Mouse (Mus musculus) urinary bladder, postnatal 25 days (tissue): ENCODE data around the gene Vps33b.

Source experiments
- DNase-seq: peaks from one replicate; pipeline ENCODE4 v3.0.0; 2022; ENCODE audit warnings: low spot score

Vps33b gene

GRCm38 (mm10) chr7:80268897-80269750 is at the start of gene Vps33b:
Vps33b (plus strand) TSS chr7:80269649.
- DNase-seq: peak; percentile 96

- DNase-seq: no peak
Measured at GRCm38 (mm10) chr7:80220237-80220797, 49.1 kb upstream of the Vps33b start.

GRCm38 (mm10) chr7:80221179-80221750 is 48.2 kb upstream of the Vps33b start:
- DNase-seq: no peak

GRCm38 (mm10) chr7:80227065-80227464 is 42.4 kb upstream of the Vps33b start:
- DNase-seq: no peak

- no peak for DNase-seq
Measured at GRCm38 (mm10) chr7:80230196-80230595, 39.3 kb upstream of the Vps33b start.

- peak; percentile 25 for DNase-seq
Measured at GRCm38 (mm10) chr7:80231971-80232488, 37.4 kb upstream of the Vps33b start.

GRCm38 (mm10) chr7:80232489-80233029 is 36.9 kb upstream of the Vps33b start, which contains the start of the genes Cib1 and Gdpgp1:
Cib1 (minus strand) TSS chr7:80232813.
Gdpgp1 (plus strand) TSS chr7:80232865.
- DNase-seq: peak; percentile 93

- DNase-seq: no peak
Measured at GRCm38 (mm10) chr7:80233799-80234198, 35.6 kb upstream of the Vps33b start.

GRCm38 (mm10) chr7:80238542-80238941 is 30.9 kb upstream of the Vps33b start:
- DNase-seq: no peak

- no peak for DNase-seq
Measured at GRCm38 (mm10) chr7:80241661-80242060, 27.8 kb upstream of the Vps33b start.

GRCm38 (mm10) chr7:80244851-80245250 is 24.6 kb upstream of the Vps33b start:
- no peak for DNase-seq

GRCm38 (mm10) chr7:80246148-80246721 is 23.2 kb upstream of the Vps33b start, which contains the start of gene Ttll13:
Ttll13 (plus strand) TSS chr7:80246376.
- DNase-seq: peak; percentile 96

- DNase-seq: no peak
Measured at GRCm38 (mm10) chr7:80246859-80247258, 22.6 kb upstream of the Vps33b start.

GRCm38 (mm10) chr7:80252437-80252836 is 17.0 kb upstream of the Vps33b start:
- DNase-seq: no peak

- no peak for DNase-seq
Measured at GRCm38 (mm10) chr7:80252886-80253285, 16.6 kb upstream of the Vps33b start.

GRCm38 (mm10) chr7:80255981-80256380 is 13.5 kb upstream of the Vps33b start:
- no peak for DNase-seq

- no peak for DNase-seq
Measured at GRCm38 (mm10) chr7:80257706-80258105, 11.7 kb upstream of the Vps33b start.

GRCm38 (mm10) chr7:80260625-80261371 is 8.7 kb upstream of the Vps33b start, which contains the start of gene Ngrn:
Ngrn (plus strand) TSS chr7:80261215.
- peak; percentile 82 for DNase-seq

- DNase-seq: no peak
Measured at GRCm38 (mm10) chr7:80261372-80261990, 8.0 kb upstream of the Vps33b start.

GRCm38 (mm10) chr7:80264606-80265005 is 4.8 kb upstream of the Vps33b start:
- no peak for DNase-seq

GRCm38 (mm10) chr7:80267764-80268163 is 1.7 kb upstream of the Vps33b start:
- DNase-seq: no peak
